Mouse (Mus musculus) C2C12 (cell line): ENCODE measurements at regions not wholly inside any gene's neighbourhood (a gene's known extent, or its start where the extent isn't known, plus 50 kb on each side); places are given as distances from the start of the nearest gene placed in this dataset.

Source experiments
- CEBPB ChIP-seq: IDR thresholded peaks from one replicate; pipeline ENCODE4 v1.6.1; 2011; ENCODE audit warnings: low read depth, mild to moderate bottlenecking, control low read depth, moderate library complexity
- CTCF ChIP-seq: IDR thresholded peaks from one replicate; pipeline ENCODE4 v1.5.1; 2011; ENCODE audit not compliant: control insufficient read depth, insufficient read depth, insufficient read length

- TF ChIP-seq CTCF (no peak), CEBPB (peak; percentile 59)
These were observed 74.0 kb downstream of the Foxb1 start for GRCm38 (mm10) chr9:69686766-69687165.
